Mouse (Mus musculus) layer of hippocampus, adult 18-20 months (tissue): ENCODE measurements at regions not wholly inside any gene's neighbourhood (a gene's known extent, or its start where the extent isn't known, plus 50 kb on each side); places are given as distances from the start of the nearest gene placed in this dataset.

Experiments
- DNase-seq, 2 experiments: peaks; one replicate each; pipeline ENCODE4 v3.0.0; 2022; ENCODE audit warnings: low spot score in 2 of 2

DNA sequence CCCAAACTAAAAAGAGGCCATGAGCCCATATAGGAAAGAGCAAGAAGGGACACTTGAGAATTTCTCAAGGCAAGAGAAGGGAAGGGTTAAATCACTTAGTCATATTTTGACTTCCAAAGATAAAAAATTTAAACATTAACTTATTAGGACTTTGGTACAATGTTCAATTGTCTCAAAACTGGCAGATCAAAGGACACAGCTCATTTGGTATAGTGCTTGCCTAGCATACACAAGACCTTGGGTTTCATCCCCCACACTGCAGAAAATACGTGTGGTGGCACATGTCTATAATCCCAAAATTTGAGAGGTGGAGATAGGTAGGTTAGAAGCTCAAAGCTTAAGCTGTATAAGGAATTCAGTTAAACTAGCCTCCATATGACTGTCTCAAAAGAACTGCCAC lies 658.4 kb upstream of the Pfkp start:
- DNase-seq, result no peak

DNA sequence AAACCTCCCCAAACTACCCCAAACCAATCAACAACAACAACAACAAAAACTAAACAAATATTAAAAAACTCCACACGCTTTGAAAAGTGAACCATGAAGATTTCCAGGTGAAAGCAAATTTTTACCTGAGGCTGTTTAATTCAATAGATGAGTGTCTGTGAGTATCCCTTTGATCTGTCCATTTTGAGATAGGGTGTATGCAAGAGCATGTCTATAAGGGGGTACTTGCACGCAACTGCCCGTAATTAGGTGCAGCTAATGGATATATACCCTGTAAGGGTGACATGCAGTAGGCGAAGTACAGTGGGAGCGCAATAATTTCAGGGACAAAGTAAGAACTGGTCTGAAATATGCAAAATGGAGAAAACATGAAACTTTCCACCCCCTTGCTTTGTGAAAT lies 658.8 kb upstream of the Pfkp start:
- DNase-seq, result no peak

DNA sequence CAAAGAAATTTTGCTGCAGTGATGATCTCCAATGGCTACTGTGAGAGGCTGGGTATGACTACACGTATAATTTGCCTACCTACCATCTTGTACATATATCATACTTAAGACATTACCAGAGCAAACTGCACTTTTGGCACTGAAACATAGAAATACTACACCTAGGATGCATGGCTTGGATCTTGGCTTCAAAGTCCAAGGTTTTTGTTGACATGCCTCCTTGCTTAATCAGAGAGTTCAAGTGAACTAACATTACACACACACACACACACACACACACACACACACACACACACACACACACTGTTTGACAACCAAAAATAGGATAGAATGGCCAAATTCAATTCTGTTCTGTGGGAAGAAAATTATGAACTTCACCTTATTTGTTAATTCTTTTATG lies 664.9 kb upstream of the Pfkp start:
- no peak for DNase-seq

DNA sequence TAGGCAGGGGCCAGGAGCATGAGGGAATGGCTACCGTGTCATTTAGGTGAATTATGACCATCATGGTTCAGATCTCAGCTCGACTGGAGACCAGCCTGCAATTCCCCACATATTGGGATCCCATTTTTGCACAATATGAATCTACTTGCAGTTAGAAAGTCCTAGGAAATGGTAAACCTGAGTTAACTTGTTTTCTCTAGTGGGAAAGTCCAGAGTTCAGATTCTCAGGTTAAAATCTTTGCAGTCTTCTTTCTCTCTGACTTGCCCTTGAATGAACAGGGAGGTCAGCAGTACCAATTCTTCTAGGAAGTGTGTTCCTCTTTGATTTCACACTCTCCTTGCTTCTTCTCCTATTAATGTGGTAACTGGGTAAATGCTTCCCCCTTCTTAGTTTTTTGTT lies 681.6 kb upstream of the Pfkp start:
- no peak for DNase-seq

DNA sequence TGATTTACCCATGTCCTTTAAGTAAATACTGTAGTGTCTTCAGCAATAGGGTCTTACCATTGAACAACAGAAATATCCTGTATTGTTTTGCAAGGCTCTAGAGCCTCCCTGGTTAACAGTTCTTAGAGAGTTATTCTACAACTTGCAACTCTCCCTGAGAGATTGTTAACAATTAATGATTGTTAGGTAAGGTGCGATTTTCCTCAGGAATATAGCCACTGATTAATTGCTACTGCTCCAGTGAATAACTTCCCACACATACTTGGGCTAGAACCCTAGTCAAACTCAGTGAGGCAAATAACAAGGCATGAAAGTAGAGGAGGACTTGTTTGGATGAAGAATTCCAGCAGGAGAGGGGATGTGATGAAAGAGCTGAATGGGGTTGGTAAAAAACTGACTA lies 697.2 kb upstream of the Pfkp start:
- no peak for DNase-seq

DNA sequence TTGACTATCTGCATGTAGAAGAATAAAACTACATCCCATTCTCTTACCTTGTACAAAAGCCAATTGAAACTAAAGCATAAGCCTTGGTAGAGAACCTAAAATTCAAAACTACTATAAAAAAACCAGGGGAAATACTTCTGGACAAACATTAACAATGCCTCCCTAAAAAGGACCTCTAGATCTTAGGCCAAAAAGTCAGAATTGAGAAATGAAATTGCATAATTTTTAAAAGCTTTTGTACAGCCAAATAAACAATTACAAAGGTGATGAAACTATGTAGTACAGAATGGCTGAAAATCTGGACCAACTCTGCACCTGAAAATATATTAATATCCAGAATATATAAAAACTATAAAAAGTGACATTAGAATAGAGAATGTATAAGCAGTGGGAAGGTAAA lies 699.9 kb upstream of the Pfkp start:
- no peak for DNase-seq

DNA sequence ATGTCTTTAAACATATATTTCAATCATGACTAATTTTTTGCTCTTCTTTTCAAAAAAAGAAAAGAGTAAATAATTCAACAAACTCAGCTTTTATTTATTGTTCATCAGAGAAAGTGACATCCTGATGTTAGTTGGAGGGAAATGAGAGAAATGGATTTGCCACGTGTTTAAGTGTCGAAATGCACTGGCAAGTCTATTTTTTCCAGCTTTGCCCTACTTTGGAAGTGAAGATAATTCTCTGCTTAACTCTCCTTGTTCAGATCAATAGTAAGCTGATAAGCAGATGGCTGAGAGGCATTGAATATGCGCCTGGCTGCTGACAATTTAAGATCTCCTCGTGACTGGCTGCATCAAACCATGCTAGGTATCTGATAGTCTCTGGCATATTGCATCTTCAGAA lies 704.4 kb upstream of the Pfkp start:
- DNase-seq, result peak; percentile 1 to 9

DNA sequence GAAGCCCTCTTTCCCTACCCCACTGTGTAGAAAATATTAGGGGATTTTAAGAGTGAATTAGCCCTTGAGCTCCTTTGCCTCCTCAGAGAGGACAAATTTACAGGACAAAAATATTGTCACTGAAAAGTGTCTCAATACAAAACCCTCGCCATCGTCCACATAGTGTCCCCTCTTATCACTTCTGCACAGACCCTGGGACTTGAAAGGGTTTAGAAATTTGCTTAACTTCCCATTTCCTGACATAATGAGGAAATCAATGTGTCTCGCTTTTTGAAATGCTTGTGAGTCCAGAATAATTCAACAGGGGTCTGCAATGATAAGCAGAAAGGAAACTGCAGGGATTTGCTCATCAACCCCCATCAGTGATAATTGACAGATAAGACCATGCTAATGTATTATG lies 708.5 kb upstream of the Pfkp start:
- DNase-seq, result no peak

DNA sequence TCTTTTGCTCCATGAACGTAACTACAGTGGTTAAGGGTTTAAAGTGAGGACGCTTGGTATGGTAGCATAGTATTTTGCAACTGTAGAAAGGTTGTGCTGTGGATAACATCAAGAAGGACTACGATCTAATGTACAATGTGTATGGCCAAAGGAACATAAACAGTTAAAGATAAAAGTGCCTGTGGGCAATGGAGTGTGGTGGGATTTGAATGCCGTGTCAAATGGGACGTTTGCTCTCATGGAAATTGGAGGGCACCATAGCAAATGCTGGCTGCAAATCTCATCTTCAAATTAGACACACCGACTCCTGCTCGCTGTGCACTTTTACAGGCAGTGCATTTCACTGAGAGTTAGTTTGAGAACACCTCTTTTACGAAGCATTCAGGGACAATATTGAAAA lies 725.0 kb upstream of the Pfkp start:
- no peak for DNase-seq

DNA sequence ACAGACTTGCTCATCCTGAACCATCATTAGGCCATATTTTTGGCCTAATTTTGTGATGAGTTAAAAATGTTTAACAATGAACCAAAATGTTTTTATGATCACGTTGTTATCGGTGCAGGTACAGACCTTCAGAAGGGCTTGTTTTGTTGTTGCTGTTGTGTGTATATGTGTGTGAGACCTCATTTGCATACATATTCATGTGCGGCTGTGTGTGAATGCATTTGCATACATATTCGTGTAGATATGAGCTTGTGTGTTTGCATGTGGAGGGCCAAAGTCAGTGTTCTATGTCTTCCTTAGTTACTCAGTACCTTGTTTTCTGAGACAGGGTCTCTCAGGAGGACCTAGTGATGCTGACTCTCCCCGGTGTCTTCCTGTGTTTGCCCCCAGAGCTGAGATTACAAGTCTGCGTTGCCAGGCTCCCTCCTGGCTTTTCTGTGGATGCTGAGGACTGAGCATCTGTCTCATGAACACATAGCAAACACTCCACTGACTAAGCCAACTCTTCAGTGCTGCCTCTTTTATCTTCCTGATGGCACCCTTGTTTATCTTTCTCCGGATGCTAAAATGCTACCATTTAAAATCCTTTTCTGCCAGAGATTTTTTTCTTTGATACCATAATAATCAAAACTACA lies 726.5 kb upstream of the Pfkp start:
- peak; percentile 8 to 40 for DNase-seq

DNA sequence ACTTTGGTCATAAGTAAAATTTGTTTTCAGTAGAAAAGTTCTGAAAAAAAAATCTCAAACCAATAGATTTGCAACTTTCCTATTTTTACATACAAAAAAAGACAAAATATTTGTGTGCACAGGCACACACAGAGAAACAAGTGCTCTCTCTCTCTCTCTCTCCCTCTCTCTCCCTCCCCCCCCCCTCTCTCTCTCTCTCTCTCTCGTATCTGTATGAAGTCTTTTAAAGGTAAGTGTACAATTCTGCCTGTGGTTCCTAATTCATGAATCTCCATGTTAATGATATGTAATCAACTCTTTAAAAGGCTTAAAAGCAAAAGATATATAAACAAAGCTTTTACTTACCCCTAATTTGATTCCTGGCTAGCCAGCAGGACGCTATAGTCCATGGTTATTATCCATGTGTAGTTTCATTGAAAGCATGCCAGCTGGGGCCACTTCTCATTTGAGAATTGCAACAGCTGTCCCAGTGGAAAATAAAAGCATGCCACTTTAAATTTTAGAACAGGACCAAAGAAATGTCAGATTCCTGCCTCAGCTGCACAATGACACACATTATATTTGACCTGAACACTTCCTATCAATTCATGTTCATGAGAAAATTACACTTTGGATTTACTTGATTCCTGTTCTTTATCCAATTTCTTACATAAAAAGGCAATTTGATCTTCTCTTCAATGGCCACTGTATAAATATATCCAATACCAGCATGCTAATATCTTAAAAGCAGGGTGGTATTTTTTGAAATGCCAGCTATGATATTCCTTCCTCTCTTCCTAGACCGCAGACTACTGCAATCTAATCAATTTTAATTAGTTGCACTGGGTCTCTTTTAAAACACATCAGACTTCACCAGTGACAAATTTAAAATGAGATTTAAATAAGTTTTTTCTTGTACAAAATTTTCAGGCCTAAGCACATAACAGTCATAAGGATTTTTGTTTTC lies 766.0 kb upstream of the Pfkp start:
- no peak for DNase-seq

DNA sequence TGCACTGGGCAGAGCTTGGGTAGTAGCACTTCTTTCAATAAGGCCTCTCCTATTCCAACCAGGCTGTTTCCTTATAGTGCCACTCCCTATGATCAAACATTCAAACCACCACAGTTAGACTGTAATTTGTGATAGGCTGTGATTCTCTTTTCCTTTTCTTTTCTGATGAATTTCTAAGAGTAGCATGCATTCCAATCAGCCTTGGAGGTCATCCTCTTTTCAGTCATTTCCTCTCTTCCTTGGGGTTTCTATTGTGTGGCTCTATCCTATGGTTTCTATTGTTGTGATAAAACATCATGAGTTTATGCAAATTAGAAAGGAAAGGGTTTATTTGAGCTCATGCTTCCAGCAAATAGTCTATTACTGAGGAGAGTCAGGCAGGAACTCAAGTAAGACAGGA lies 774.9 kb upstream of the Adarb2 start:
- no peak for DNase-seq

DNA sequence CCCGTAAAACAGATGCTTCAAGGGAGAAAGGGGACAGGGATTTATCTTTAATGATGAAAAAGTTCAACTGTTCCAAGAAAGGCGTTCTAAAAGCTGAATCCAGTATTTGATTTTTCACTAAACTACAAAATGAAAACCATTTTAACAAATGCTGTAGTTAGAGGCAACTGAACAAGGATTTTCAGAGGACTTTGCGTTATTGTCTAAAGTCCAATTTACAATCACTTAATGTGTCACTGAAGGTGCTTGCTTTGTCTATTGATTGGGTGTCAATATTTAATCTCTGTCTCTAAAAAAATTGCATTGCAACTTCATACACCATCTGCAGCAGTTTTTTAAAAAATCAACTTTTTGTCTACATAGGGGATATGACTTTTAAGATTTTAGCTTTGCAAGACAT lies 773.4 kb upstream of the Adarb2 start:
- no peak for DNase-seq

DNA sequence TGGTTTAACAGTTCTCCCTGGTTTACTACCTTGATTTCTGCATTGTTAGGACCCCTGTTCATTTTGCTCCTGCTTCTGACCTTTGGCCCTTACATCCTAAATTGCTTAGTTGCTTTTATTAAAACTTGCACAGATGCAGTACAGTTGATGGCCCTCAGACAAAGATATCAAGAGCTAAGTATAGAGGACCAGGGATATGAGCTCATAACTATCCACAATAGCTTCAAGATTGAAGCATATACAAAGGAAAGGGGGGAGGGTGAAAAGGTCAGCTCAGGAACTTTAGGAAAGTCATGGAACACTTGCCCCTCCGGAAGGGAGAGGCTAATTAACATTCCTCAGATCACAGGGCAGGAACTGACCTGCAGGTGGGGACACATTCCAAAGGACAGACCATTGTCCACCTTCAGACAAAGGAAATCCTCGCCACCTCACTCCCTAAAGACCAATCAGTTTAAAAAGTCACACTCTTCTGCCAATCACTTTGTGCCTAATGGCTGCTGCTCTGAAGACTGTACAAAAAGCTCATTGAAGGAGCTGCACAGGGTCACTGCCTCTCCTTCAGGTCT lies 751.1 kb upstream of the Adarb2 start:
- DNase-seq, result no peak

DNA sequence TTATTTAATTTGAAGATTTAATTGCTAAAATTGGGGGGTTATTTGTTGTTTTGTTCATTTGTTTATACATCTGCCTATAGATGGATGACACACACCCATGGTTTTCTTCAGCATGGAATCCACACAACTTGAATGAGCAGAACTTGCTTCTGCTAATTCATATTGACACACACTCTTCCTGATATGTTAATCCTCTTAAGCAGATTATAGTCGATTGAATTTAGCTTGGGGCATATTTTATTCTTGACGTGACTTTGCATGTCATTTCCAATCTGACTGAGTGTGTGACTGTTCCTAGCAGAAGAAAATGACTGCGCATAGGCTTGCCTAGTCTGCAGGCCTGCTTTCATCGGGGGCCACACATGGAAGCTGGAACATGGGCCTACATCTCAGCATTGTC lies 727.0 kb upstream of the Adarb2 start:
- no peak for DNase-seq

DNA sequence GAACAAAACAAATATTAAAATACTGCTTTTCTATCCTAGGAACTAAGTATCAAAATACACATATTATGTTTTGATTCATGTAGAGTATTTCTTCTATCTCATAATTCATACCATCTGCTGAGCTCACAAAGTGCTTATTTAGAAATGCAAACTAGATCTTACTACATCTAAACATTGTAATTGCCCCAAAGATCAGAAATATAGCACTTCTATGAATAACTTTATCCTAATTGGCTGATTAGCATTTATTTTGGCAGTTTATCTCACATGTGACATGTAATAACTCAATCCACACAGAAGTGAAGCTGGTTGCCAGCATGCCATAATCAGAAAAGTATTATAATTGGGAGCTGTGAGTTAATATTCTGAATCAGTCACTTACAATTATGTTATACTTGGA lies 684.6 kb upstream of the Adarb2 start:
- DNase-seq, result no peak

DNA sequence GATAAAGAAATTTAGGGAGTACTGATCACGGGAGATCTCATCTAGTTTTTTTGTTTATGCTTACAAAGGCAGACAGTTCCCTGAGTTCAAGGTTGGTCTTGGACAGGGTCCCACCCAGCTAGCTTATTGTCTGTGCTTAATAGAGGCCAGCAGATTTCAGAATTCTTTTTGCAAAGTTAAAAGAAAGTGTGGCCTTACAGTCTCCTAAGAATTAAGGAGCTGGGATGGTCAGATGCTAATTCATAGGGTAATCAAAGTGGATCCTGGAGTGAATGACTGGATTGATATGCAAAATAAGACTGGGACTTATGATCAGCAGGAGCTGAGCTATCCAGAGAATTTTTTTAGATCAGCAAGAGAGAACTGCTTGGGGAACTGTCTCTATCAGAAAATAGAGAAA lies 678.2 kb upstream of the Adarb2 start:
- DNase-seq, result no peak

DNA sequence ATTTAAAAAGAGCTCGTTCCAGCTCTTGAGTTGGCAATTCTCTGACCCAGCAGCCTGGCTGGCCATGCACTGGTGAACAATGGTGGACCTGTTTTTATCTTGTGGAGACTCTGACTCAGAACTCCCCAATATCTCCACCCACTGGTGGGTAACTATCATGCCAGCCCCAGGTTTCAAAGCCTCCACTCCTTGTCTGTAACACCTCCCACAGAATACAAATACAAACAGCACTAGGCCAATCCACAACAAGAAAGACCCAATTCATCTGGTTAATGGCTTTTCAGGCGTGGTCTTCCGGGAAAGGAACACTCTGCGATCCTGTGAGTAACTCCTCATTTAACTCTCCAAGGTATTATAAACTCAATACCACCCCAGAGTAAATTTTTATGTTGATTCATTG lies 663.8 kb upstream of the Adarb2 start:
- DNase-seq, result no peak

DNA sequence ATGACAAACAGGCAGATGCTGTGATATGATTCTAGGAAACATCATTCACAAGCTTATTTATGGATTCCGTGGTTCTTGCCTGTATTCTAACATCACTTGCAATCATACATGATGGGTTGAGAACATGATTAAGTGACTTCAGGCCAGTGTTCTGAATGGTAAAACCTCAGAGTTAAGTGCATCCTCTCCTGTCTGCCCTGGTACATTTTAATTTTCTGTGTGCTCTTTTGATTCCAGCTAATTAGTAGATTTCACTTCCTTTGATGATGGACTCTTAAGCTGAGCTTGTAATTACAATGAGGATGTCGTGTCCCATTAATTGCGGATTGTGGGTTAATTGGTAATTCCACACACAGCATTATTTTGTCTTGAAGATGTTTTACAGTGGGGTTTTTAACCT lies 618.6 kb upstream of the Adarb2 start:
- DNase-seq, result no peak
